Mouse (Mus musculus) kidney, embryonic 14.5 days (tissue): ENCODE results near the gene Josd1. TPM values are rescaled to one million over a fixed set of nuclear protein-coding genes. Genes with fewer than 3 reads are reported as not detected.
A peak's percentile ranks its signal among the peaks of the same experiment; 100 is the strongest.

Source experiments
- ATAC-seq: fragments of 200-750 bp; cut with Nextera tagmentation; 2 replicates; pipeline ENCODE4 v1.8.0; 2017; ENCODE audit warnings: moderate number of reproducible peaks, mild to moderate bottlenecking, moderate TSS enrichment, moderate library complexity; ENCODE audit not compliant: low FRiP score, low TSS enrichment
- H3K27ac ChIP-seq: fragments of 300-500 bp; sonication (generic); 2 replicates; pipeline ENCODE4 v1.5.1; 2014; ENCODE audit warnings: low read depth, mild to moderate bottlenecking, low read length, moderate library complexity, mixed read lengths
- H3K27me3 ChIP-seq: fragments of 300-500 bp; sonication (generic); 2 replicates; pipeline ENCODE4 v1.6.1; 2014; ENCODE audit warnings: mild to moderate bottlenecking, low read length; ENCODE audit not compliant: control insufficient read depth, insufficient read depth
- H3K36me3 ChIP-seq: fragments of 300-500 bp; sonication (generic); 2 replicates; pipeline ENCODE4 v1.6.1; 2014; ENCODE audit warnings: low read length, mixed read lengths; ENCODE audit not compliant: control insufficient read depth, insufficient read depth
- H3K4me1 ChIP-seq: fragments of 300-500 bp; sonication (generic); 2 replicates; pipeline ENCODE4 v1.6.1; 2014; ENCODE audit warnings: low read length, mixed read lengths; ENCODE audit not compliant: control insufficient read depth, insufficient read depth
- H3K4me2 ChIP-seq: fragments of 300-500 bp; sonication (generic); replicated peaks from 2 replicates; pipeline ENCODE4 v1.6.1; 2014; ENCODE audit warnings: low read depth, mild to moderate bottlenecking, low read length
- H3K4me3 ChIP-seq: fragments of 300-500 bp; sonication (generic); 2 replicates; pipeline ENCODE4 v1.5.1; 2014; ENCODE audit warnings: mild to moderate bottlenecking, low read length
- H3K9ac ChIP-seq: fragments of 300-500 bp; sonication (generic); 2 replicates; pipeline ENCODE4 v1.6.1; 2014; ENCODE audit warnings: low read depth, mild to moderate bottlenecking, low read length, moderate library complexity
- H3K9me3 ChIP-seq: fragments of 300-500 bp; sonication (generic); 2 replicates; pipeline ENCODE4 v1.6.1; 2016; ENCODE audit warnings: low read length; ENCODE audit not compliant: control insufficient read depth
- WGBS: fragments of 180-500 bp; shearing (Covaris S2); extraction: QIAGEN DNeasy Blood & Tissue Kit; methylation state at CpG from one replicate; pipeline ENCODE4 v1.1.7; 2014; 5-methylcytosine and 5-hydroxymethylcytosine counted together
- polyA plus RNA-seq: library from polyadenylated mRNA; unstranded; fragments of >200 nt; fragmentation: Nextera tagmentation; extraction: Ambion mirVana; gene quantifications from 2 replicates; pipeline ENCODE4 v1.2.1, GENCODE M21; 2014

Josd1 gene
- polyA plus RNA-seq: 11.9 and 13.0 TPM in 2 replicates

GRCm38 (mm10) chr15:79687646-79688267 is at the start of gene Josd1:
Josd1 (minus strand) TSS chr15:79687919.
- Histone ChIP-seq H3K4me3 (peak within 1 kb of the TSS; percentile 87), H3K9me3 (no peaks in the 10 kb centered on the region), H3K9ac (peak within 1 kb of the TSS; percentile 90), H3K27ac (peak within 1 kb of the TSS; percentile 92), H3K4me1 (peaks cover 54% of the 10 kb centered on the region), H3K4me2 (peak within 1 kb of the TSS; percentile 73), H3K27me3 (no peaks in the 10 kb centered on the region), H3K36me3 (no peaks in the 10 kb centered on the region)
- WGBS: under 1% methylated on average over 72 of the region's 72 CpGs
- peak; percentile 61 for ATAC-seq

GRCm38 (mm10) chr15:79734311-79734710 is 46.6 kb upstream of the Josd1 start:
- H3K27ac ChIP-seq: no peak overlapping the region
- peaks cover 74% of the 10 kb centered on the region for H3K36me3 ChIP-seq
- peaks cover 6% of the 10 kb centered on the region; the same call in 1 of the 2 replicates for H3K4me1 ChIP-seq
- H3K4me3 ChIP-seq: no peak overlapping the region
- no peak for ATAC-seq
- H3K4me2 ChIP-seq: no peak overlapping the region
- H3K27me3 ChIP-seq: no peaks in the 10 kb centered on the region
- H3K9ac ChIP-seq: no peak overlapping the region
- WGBS: 85% methylated on average over 8 of the region's 8 CpGs
- no peaks in the 10 kb centered on the region for H3K9me3 ChIP-seq

GRCm38 (mm10) chr15:79733640-79734039 is 45.9 kb upstream of the Josd1 start:
- ATAC-seq: no peak
- Histone ChIP-seq H3K4me3 (no peak overlapping the region), H3K27ac (no peak overlapping the region), H3K4me1 (no peaks in the 10 kb centered on the region; the same call in 1 of the 2 replicates), H3K4me2 (no peak overlapping the region), H3K36me3 (peaks cover 74% of the 10 kb centered on the region), H3K27me3 (no peaks in the 10 kb centered on the region), H3K9ac (no peak overlapping the region), H3K9me3 (no peaks in the 10 kb centered on the region)
- WGBS: 78% methylated on average over 4 of the region's 4 CpGs

- Histone ChIP-seq H3K27ac (no peak overlapping the region), H3K9ac (no peak overlapping the region), H3K4me3 (no peak overlapping the region), H3K9me3 (no peaks in the 10 kb centered on the region), H3K27me3 (no peaks in the 10 kb centered on the region), H3K36me3 (peaks cover 74% of the 10 kb centered on the region), H3K4me1 (no peaks in the 10 kb centered on the region), H3K4me2 (no peak overlapping the region)
- no peak for ATAC-seq
- 91% methylated on average over 8 of the region's 8 CpGs for WGBS
Observed at GRCm38 (mm10) chr15:79733192-79733591, 45.5 kb upstream of the Josd1 start.

GRCm38 (mm10) chr15:79731554-79731953 is 43.8 kb upstream of the Josd1 start:
- H3K9ac ChIP-seq: no peak overlapping the region
- ATAC-seq: no peak

GRCm38 (mm10) chr15:79728731-79729388 is 41.1 kb upstream of the Josd1 start:
- 68% methylated on average over 10 of the region's 10 CpGs for WGBS
- peaks cover 78% of the 10 kb centered on the region for H3K36me3 ChIP-seq
- no peak overlapping the region for H3K4me3 ChIP-seq
- H3K4me1 ChIP-seq: no peaks in the 10 kb centered on the region
- no peak overlapping the region for H3K9ac ChIP-seq
- H3K4me2 ChIP-seq: no peak overlapping the region
- no peaks in the 10 kb centered on the region for H3K9me3 ChIP-seq
- no peaks in the 10 kb centered on the region for H3K27me3 ChIP-seq
- no peak overlapping the region for H3K27ac ChIP-seq
- ATAC-seq: no peak

More at GRCm38 (mm10) chr15:79731554-79731953, 43.8 kb upstream of the Josd1 start:
- WGBS: 92% methylated on average over 7 of the region's 7 CpGs
- Histone ChIP-seq H3K36me3 (peaks cover 78% of the 10 kb centered on the region), H3K27me3 (no peaks in the 10 kb centered on the region), H3K9me3 (no peaks in the 10 kb centered on the region), H3K4me3 (no peak overlapping the region), H3K4me1 (no peaks in the 10 kb centered on the region), H3K4me2 (no peak overlapping the region), H3K27ac (no peak overlapping the region)

GRCm38 (mm10) chr15:79728311-79728710 is 40.6 kb upstream of the Josd1 start:
- ATAC-seq: no peak
- H3K27me3 ChIP-seq: no peaks in the 10 kb centered on the region
- H3K27ac ChIP-seq: no peak overlapping the region
- peaks cover 72% of the 10 kb centered on the region for H3K36me3 ChIP-seq
- 69% methylated on average over 5 of the region's 5 CpGs for WGBS
- H3K9ac ChIP-seq: no peak overlapping the region
- H3K4me2 ChIP-seq: no peak overlapping the region
- no peaks in the 10 kb centered on the region for H3K4me1 ChIP-seq
- H3K4me3 ChIP-seq: no peak overlapping the region
- no peaks in the 10 kb centered on the region for H3K9me3 ChIP-seq

- Histone ChIP-seq H3K9me3 (no peaks in the 10 kb centered on the region), H3K4me3 (no peak overlapping the region), H3K9ac (no peak overlapping the region), H3K27ac (no peak overlapping the region), H3K4me1 (no peaks in the 10 kb centered on the region), H3K27me3 (no peaks in the 10 kb centered on the region), H3K4me2 (no peak overlapping the region), H3K36me3 (peaks cover 68% of the 10 kb centered on the region)
- no peak for ATAC-seq
- WGBS: 95% methylated on average over 6 of the region's 6 CpGs
Observed at GRCm38 (mm10) chr15:79727840-79728239, 40.1 kb upstream of the Josd1 start.

GRCm38 (mm10) chr15:79725190-79725789 is 37.6 kb upstream of the Josd1 start:
- H3K27ac ChIP-seq: no peak overlapping the region
- no peaks in the 10 kb centered on the region for H3K27me3 ChIP-seq
- H3K4me1 ChIP-seq: no peaks in the 10 kb centered on the region
- ATAC-seq: no peak
- H3K36me3 ChIP-seq: peaks cover 68% of the 10 kb centered on the region
- no peak overlapping the region for H3K9ac ChIP-seq
- H3K9me3 ChIP-seq: no peaks in the 10 kb centered on the region
- no peak overlapping the region for H3K4me3 ChIP-seq
- WGBS: 89% methylated on average over 11 of the region's 11 CpGs
- no peak overlapping the region for H3K4me2 ChIP-seq
